Mouse (Mus musculus): Measurements from ENCODE around the gene Rgl1.

DNA sequence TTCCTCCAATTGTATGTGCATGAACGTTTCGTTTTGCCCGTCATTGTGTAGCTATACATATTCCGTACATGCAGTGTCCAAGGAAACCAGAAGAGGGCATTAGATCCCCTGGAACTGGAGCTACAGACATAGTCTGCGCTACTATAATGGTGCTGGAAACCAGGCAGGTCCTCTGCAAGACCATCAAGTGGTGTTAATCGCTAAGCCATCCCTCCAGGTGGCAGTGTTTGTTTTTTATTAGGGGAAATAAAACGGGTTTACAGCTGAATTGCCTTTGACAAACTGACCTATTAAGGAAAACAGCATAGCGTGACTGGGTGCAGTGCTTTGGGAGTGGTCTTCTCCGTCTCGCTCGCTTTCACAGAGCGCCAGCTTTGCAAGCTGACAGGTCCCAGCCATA lies 24.1 kb upstream of the Rgl1 start:
- no peak for TF ChIP-seq EP300 (IDR thresholded peaks at IDR 0.05; ENCODE audit: low read depth)
- TF ChIP-seq CTCF (IDR thresholded peaks at IDR 0.05; ENCODE audit: low read depth), result peak; percentile 70

Measured in heart, postnatal 0 days (tissue).